Mouse (Mus musculus): Measurements from ENCODE around the gene Defa34. TPM values are rescaled to one million over a fixed set of nuclear protein-coding genes. Genes with fewer than 3 reads are reported as not detected.
"Not testable (repeated sequence)": the region's sequence is repeated elsewhere in the genome, so short reads cannot be mapped to it uniquely, and the experiment has no call there.

Gene Defa34
- polyA plus RNA-seq (2016; fragmentation: Nextera tagmentation; extraction: Ambion mirVana) = not detected in 2 replicates

GRCm38 (mm10) chr8:21665497-21665896, at the start of gene Defa34:
Defa34 (plus strand) TSS chr8:21665797.
- not testable (repeated sequence) for H3K27ac ChIP-seq; H3K9me3 ChIP-seq (replicated peaks); H3K4me1 ChIP-seq; H3K36me3 ChIP-seq; H3K27me3 ChIP-seq (ENCODE audit: low read depth, poor library complexity, severe bottlenecking); DNase-seq (ENCODE audit: low spot score); H3K4me3 ChIP-seq
- 80% methylated on average over 1 of the region's 1 CpGs for WGBS

DNA sequence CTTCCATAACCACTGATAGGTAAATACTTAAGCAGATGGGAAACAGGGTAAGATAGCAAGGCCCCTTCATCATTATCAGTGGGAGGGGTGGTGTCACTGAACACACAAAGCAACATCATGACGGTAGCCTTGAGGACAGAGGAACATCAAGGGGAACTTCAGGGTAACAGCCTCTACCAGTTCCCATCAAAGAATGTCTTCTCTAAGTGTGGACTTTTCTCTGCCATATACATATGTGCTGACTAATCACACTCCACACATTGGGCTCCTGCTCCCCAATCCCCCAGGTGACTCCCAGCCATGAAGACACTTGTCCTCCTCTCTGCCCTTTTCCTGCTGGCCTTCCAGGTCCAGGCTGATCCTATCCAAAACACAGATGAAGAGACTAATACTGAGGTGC, 47.7 kb upstream of the Defa34 start, which contains the start of gene Defa26:
Defa26 (plus strand) TSS at position 301 of the 400 bp plus-strand sequence.
- H3K9me3 ChIP-seq (replicated peaks); H3K4me1 ChIP-seq; H3K27me3 ChIP-seq (ENCODE audit: low read depth, poor library complexity, severe bottlenecking); H3K4me3 ChIP-seq; DNase-seq (ENCODE audit: low spot score); H3K36me3 ChIP-seq; H3K27ac ChIP-seq: not testable (repeated sequence)
- no CpG with 5 or more reads among the region's 1 CpGs for WGBS

- not testable (repeated sequence) for H3K27me3 ChIP-seq (ENCODE audit: low read depth, poor library complexity, severe bottlenecking); H3K4me1 ChIP-seq; H3K9me3 ChIP-seq (replicated peaks); DNase-seq (ENCODE audit: low spot score); H3K27ac ChIP-seq; H3K36me3 ChIP-seq; H3K4me3 ChIP-seq
- WGBS = 80% methylated on average over 1 of the region's 2 CpGs
Observed at GRCm38 (mm10) chr8:21655480-21655879, 10.1 kb upstream of the Defa34 start, which contains the start of gene Defa17. Defa17 (plus strand) TSS chr8:21655780.

- 84% methylated on average over 2 of the region's 2 CpGs for WGBS
- H3K27me3 ChIP-seq (ENCODE audit: low read depth, poor library complexity, severe bottlenecking); H3K4me3 ChIP-seq; H3K4me1 ChIP-seq; H3K9me3 ChIP-seq (replicated peaks); H3K36me3 ChIP-seq; H3K27ac ChIP-seq; DNase-seq (ENCODE audit: low spot score): not testable (repeated sequence)
Observed at GRCm38 (mm10) chr8:21703545-21703944, 37.9 kb downstream of the Defa34 start, which contains the start of gene AY761184. AY761184 (minus strand) TSS chr8:21703645.

Other genes with a start within 250 kb of the Defa34 start
- not detected in 2 replicates for gene Defa36, start 238.4 kb upstream of the Defa34 start, polyA plus RNA-seq (2016; fragmentation: Nextera tagmentation; extraction: Ambion mirVana)
- gene Gm7849, start 209.2 kb upstream of the Defa34 start, polyA plus RNA-seq (2016; fragmentation: Nextera tagmentation; extraction: Ambion mirVana) = not detected in 2 replicates
- not detected in 2 replicates for gene Defa20, start 156.5 kb upstream of the Defa34 start, polyA plus RNA-seq (2016; fragmentation: Nextera tagmentation; extraction: Ambion mirVana)
- not detected in 2 replicates for gene Defa32, start 136.8 kb upstream of the Defa34 start, polyA plus RNA-seq (2016; fragmentation: Nextera tagmentation; extraction: Ambion mirVana)
- not detected in 2 replicates for gene Defa37, start 100.4 kb upstream of the Defa34 start, polyA plus RNA-seq (2016; fragmentation: Nextera tagmentation; extraction: Ambion mirVana)
- gene Defa28, start 82.8 kb upstream of the Defa34 start, polyA plus RNA-seq (2016; fragmentation: Nextera tagmentation; extraction: Ambion mirVana) = not detected in 2 replicates
- gene Gm7861, start 71.3 kb upstream of the Defa34 start, polyA plus RNA-seq (2016; fragmentation: Nextera tagmentation; extraction: Ambion mirVana) = not detected in 2 replicates
- gene Defa26, start 47.6 kb upstream of the Defa34 start, polyA plus RNA-seq (2016; fragmentation: Nextera tagmentation; extraction: Ambion mirVana) = not detected in 2 replicates
- gene Defa17, start 10.0 kb upstream of the Defa34 start, polyA plus RNA-seq (2016; fragmentation: Nextera tagmentation; extraction: Ambion mirVana) = not detected in 2 replicates
- gene AY761184, start 37.8 kb downstream of the Defa34 start, polyA plus RNA-seq (2016; fragmentation: Nextera tagmentation; extraction: Ambion mirVana) = not detected in 2 replicates
- not detected in 2 replicates for gene Defa24, start 68.7 kb downstream of the Defa34 start, polyA plus RNA-seq (2016; fragmentation: Nextera tagmentation; extraction: Ambion mirVana)
- gene Defb50, start 157.7 kb downstream of the Defa34 start, polyA plus RNA-seq (2016; fragmentation: Nextera tagmentation; extraction: Ambion mirVana) = not detected in 2 replicates
- not detected in 2 replicates for gene Defb2, start 174.1 kb downstream of the Defa34 start, polyA plus RNA-seq (2016; fragmentation: Nextera tagmentation; extraction: Ambion mirVana)
- gene Defb10, start 193.1 kb downstream of the Defa34 start, polyA plus RNA-seq (2016; fragmentation: Nextera tagmentation; extraction: Ambion mirVana) = not detected in 2 replicates
- not detected in 2 replicates for gene Defb9, start 219.6 kb downstream of the Defa34 start, polyA plus RNA-seq (2016; fragmentation: Nextera tagmentation; extraction: Ambion mirVana)
- gene Defb11, start 240.6 kb downstream of the Defa34 start, polyA plus RNA-seq (2016; fragmentation: Nextera tagmentation; extraction: Ambion mirVana) = not detected in 2 replicates